Mouse (Mus musculus): ENCODE measurements around the gene Gm11020. TPM values are rescaled to one million over a fixed set of nuclear protein-coding genes. Genes with fewer than 3 reads are reported as not detected.

Gene Gm11020
- polyA plus RNA-seq, 1 experiment from 2014 or later = not detected

DNA sequence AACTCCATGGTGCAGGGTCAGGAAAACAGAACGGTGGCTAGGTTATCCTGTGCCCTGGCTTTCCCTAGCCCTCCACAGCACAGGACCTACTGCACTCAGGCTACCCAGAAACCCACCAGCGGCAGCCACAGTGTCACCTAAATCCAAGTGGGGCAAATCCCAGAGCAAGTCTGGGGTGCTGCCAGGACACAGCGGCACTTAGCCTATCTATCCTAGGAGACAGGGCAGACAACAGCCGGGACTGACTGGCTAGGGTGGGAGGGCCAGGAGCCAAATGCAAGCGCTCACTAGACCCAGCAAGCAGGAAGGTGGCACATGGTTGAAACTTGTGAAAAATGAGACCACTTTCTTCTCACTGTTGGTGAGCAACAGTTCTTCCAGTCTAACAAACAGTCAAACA lies 27.6 kb downstream of the Gm11020 start:
- Histone ChIP-seq H3K4me3 (replicated peaks; ENCODE audit: low read depth, low read length) (no peak overlapping the region), H3K9me3 (ENCODE audit: control insufficient read depth, low read length) (no peaks in the 10 kb centered on the region), H3K9ac (replicated peaks; ENCODE audit: low read length) (no peak overlapping the region), H3K27ac (replicated peaks; ENCODE audit: low read depth, low read length) (no peak overlapping the region), H3K4me1 (ENCODE audit: control insufficient read depth, insufficient read depth, low read length) (no peaks in the 10 kb centered on the region), H3K36me3 (ENCODE audit: control insufficient read depth, insufficient read depth, low read length) (no peaks in the 10 kb centered on the region), H3K4me2 (ENCODE audit: low read length) (no peak overlapping the region), H3K27me3 (ENCODE audit: control insufficient read depth, insufficient read depth, low read length) (no peaks in the 10 kb centered on the region)
- ATAC-seq (ENCODE audit: low FRiP score, low TSS enrichment) (no peak), DNase-seq (no peak)
- WGBS = 88% methylated on average over 5 of the region's 5 CpGs

DNA sequence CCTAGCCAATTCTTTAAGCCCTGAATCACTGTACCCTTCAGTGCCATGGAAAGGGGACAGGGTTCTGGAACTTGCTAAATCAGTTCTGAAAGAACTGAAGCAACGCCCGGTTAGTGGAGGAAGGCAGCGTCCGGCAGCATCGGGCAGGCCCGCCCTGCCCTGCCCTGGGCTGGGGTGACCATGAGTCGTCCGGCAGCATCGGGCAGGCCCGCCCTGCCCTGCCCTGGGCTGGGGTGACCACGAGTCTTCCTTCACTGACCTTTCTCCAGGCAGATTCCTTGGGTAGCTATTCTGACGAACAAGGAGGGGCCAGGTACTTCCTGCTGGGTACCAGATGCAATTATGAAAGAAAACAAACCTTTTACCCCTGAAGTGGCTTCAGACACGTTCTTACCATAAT lies 28.7 kb downstream of the Gm11020 start:
- Histone ChIP-seq H3K27me3 (ENCODE audit: control insufficient read depth, insufficient read depth, low read length) (no peaks in the 10 kb centered on the region), H3K4me3 (replicated peaks; ENCODE audit: low read depth, low read length) (no peak overlapping the region), H3K9me3 (ENCODE audit: control insufficient read depth, low read length) (no peaks in the 10 kb centered on the region), H3K4me2 (ENCODE audit: low read length) (no peak overlapping the region), H3K9ac (replicated peaks; ENCODE audit: low read length) (no peak overlapping the region), H3K4me1 (ENCODE audit: control insufficient read depth, insufficient read depth, low read length) (no peaks in the 10 kb centered on the region), H3K36me3 (ENCODE audit: control insufficient read depth, insufficient read depth, low read length) (peaks cover 7% of the 10 kb centered on the region; the same call in 1 of the 2 replicates), H3K27ac (replicated peaks; ENCODE audit: low read depth, low read length) (no peak overlapping the region)
- ATAC-seq (ENCODE audit: low FRiP score, low TSS enrichment) (no peak), DNase-seq (no peak)
- WGBS = 88% methylated on average over 13 of the region's 13 CpGs

DNA sequence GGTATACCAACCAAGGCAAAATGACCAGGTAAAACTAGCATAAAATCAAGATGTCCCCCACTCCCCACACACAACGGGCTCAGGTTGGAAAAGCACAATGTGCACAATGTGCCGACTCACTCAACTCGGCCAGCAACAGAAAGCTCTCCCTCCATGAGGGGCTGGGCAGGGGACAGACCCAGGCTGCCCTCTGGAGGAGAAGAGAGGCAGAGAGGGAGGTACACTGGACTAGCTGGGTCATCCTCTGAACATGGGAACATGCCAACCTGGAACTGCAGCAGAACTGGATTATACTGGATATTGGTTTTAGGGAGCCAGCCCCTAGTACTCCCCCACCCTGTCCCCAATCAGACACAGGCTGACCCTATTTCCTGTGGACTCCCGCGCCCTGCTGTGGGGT lies 31.8 kb downstream of the Gm11020 start:
- Histone ChIP-seq H3K4me2 (ENCODE audit: low read length) (no peak overlapping the region), H3K4me3 (replicated peaks; ENCODE audit: low read depth, low read length) (no peak overlapping the region), H3K9ac (replicated peaks; ENCODE audit: low read length) (no peak overlapping the region), H3K4me1 (ENCODE audit: control insufficient read depth, insufficient read depth, low read length) (no peaks in the 10 kb centered on the region), H3K27ac (replicated peaks; ENCODE audit: low read depth, low read length) (peak overlapping the region; percentile 49; the same call in 1 of the 2 replicates), H3K9me3 (ENCODE audit: control insufficient read depth, low read length) (no peaks in the 10 kb centered on the region), H3K27me3 (ENCODE audit: control insufficient read depth, insufficient read depth, low read length) (no peaks in the 10 kb centered on the region), H3K36me3 (ENCODE audit: control insufficient read depth, insufficient read depth, low read length) (peaks cover 15% of the 10 kb centered on the region; the same call in 1 of the 2 replicates)
- peak; percentile 37; the same call in 1 of the 2 replicates for ATAC-seq (ENCODE audit: low FRiP score, low TSS enrichment)
- 49% methylated on average over 5 of the region's 5 CpGs for WGBS
- no peak for DNase-seq

DNA sequence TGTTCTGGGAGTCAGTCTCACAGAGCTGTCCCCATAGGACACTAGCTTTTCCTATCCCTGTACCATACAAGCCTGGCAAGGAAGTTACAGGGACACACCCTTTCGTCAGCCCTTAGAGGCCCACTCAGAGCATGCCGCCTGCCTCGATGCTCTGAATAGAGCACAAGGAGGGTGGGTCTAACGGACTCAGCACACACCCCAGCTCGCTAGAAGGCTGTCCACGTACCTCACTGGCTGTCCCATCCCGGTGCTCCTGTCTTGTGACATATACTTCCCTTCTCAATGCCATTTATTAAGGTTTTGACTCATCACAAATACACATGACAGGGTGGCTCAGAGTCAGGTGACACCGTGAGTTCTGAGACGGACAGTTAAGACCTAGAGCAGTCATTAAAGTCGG lies 33.1 kb downstream of the Gm11020 start:
- H3K4me3 ChIP-seq (replicated peaks; ENCODE audit: low read depth, low read length) = no peak overlapping the region
- H3K27me3 ChIP-seq (ENCODE audit: control insufficient read depth, insufficient read depth, low read length) = no peaks in the 10 kb centered on the region
- WGBS = 94% methylated on average over 10 of the region's 10 CpGs
- no peak overlapping the region for H3K4me2 ChIP-seq (ENCODE audit: low read length)
- H3K36me3 ChIP-seq (ENCODE audit: control insufficient read depth, insufficient read depth, low read length) = peaks cover 15% of the 10 kb centered on the region; the same call in 1 of the 2 replicates
- H3K9me3 ChIP-seq (ENCODE audit: control insufficient read depth, low read length) = no peaks in the 10 kb centered on the region
- H3K9ac ChIP-seq (replicated peaks; ENCODE audit: low read length) = no peak overlapping the region
- no peak for DNase-seq
- ATAC-seq (ENCODE audit: low FRiP score, low TSS enrichment) = no peak
- H3K27ac ChIP-seq (replicated peaks; ENCODE audit: low read depth, low read length) = no peak overlapping the region
- 0 out of 2 replicates have a peak, but pooled peaks cover 1% of the 10 kb centered on the region for H3K4me1 ChIP-seq (ENCODE audit: control insufficient read depth, insufficient read depth, low read length)

DNA sequence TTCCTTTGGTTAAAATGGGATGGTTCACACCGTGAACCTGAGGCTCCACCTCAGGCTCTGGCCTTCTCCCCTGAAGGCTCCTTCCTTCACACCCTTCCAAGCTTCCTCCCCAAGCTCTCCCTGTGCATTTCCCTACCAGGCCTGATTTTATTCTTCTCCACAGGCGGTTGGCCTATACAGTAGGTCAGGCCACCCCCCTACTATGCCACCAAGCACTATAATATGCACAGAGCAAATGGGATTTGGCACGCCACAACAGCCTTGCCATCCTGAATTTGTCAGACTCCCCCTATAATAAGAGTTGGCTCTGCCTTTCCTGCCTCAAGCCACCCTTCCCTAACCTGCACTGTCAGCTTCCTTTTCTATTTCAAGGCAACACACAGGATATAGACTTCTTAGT lies 37.3 kb downstream of the Gm11020 start:
- H3K4me3 ChIP-seq (replicated peaks; ENCODE audit: low read depth, low read length) = no peak overlapping the region
- H3K27me3 ChIP-seq (ENCODE audit: control insufficient read depth, insufficient read depth, low read length) = no peaks in the 10 kb centered on the region
- 0 out of 2 replicates have a peak, but pooled peaks cover 3% of the 10 kb centered on the region for H3K4me1 ChIP-seq (ENCODE audit: control insufficient read depth, insufficient read depth, low read length)
- peaks cover 15% of the 10 kb centered on the region; the same call in 1 of the 2 replicates for H3K36me3 ChIP-seq (ENCODE audit: control insufficient read depth, insufficient read depth, low read length)
- ATAC-seq (ENCODE audit: low FRiP score, low TSS enrichment) = no peak
- H3K4me2 ChIP-seq (ENCODE audit: low read length) = no peak overlapping the region
- no peak overlapping the region for H3K27ac ChIP-seq (replicated peaks; ENCODE audit: low read depth, low read length)
- DNase-seq = no peak
- WGBS = 52% methylated on average over 3 of the region's 3 CpGs
- no peak overlapping the region for H3K9ac ChIP-seq (replicated peaks; ENCODE audit: low read length)
- no peaks in the 10 kb centered on the region for H3K9me3 ChIP-seq (ENCODE audit: control insufficient read depth, low read length)

DNA sequence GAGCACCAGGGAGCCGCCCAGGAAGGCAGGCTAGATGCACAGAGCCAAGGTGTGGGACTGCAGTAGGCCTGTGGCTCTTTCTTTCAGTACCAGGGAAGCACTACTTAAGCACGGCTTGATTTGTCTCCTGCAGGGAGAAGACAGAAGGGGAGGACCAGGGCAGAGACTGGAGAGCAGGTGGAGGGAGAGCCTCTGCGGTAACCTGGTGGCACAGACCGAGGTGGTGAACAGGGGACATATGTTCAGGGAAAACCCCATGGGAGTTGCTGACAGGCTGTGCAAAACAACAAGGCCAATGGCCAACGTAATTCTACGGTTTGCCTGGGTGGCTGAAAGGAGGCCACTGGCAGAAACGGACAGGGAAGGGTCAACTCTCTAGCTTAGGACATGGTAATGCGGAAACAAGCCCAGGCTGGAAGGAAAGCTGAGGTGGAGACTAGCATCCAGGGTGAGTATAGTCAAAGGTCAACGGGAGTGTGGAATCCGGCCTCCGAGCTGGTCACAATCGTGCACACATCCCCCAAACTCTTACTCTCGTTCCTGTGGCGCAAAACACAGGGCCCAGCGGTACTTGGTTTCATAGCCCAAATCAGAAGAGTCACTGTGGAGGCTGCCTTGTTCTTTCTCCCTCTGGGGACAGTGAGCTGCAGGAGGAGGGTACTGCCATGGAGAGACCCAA lies 38.5 kb downstream of the Gm11020 start:
- ATAC-seq (ENCODE audit: low FRiP score, low TSS enrichment) (no peak), DNase-seq (no peak)
- Histone ChIP-seq H3K9ac (replicated peaks; ENCODE audit: low read length) (no peak overlapping the region), H3K27ac (replicated peaks; ENCODE audit: low read depth, low read length) (no peak overlapping the region), H3K4me2 (ENCODE audit: low read length) (no peak overlapping the region), H3K36me3 (ENCODE audit: control insufficient read depth, insufficient read depth, low read length) (peaks cover 9% of the 10 kb centered on the region; the same call in 1 of the 2 replicates), H3K4me1 (ENCODE audit: control insufficient read depth, insufficient read depth, low read length) (0 out of 2 replicates have a peak, but pooled peaks cover 3% of the 10 kb centered on the region), H3K4me3 (replicated peaks; ENCODE audit: low read depth, low read length) (no peak overlapping the region), H3K9me3 (ENCODE audit: control insufficient read depth, low read length) (no peaks in the 10 kb centered on the region), H3K27me3 (ENCODE audit: control insufficient read depth, insufficient read depth, low read length) (no peaks in the 10 kb centered on the region)
- WGBS = 65% methylated on average over 15 of the region's 15 CpGs

DNA sequence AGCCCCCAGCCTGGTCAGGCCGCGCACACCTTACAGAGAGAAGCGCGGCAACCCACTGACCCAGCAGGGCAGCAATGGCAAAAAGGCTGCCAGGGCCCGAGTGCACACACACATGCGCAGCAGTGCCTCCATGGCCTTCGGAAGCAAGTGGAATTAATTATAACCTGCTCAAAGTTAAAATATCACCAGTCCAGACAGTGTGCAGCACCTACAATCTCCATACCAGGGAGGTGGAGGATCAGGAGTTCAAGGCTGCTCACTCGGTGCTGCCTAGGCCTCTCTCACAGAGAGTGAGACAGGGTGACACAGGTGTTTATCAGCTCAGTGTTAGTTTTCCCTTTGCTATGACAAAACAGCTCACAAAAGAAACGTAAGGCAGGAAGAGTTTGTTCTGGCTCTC lies 44.3 kb downstream of the Gm11020 start:
- H3K9ac ChIP-seq (replicated peaks; ENCODE audit: low read length) = no peak overlapping the region
- 90% methylated on average over 9 of the region's 9 CpGs for WGBS
- DNase-seq = no peak
- no peaks in the 10 kb centered on the region for H3K36me3 ChIP-seq (ENCODE audit: control insufficient read depth, insufficient read depth, low read length)
- no peaks in the 10 kb centered on the region for H3K9me3 ChIP-seq (ENCODE audit: control insufficient read depth, low read length)
- no peak for ATAC-seq (ENCODE audit: low FRiP score, low TSS enrichment)
- H3K27me3 ChIP-seq (ENCODE audit: control insufficient read depth, insufficient read depth, low read length) = no peaks in the 10 kb centered on the region
- no peak overlapping the region for H3K27ac ChIP-seq (replicated peaks; ENCODE audit: low read depth, low read length)
- H3K4me2 ChIP-seq (ENCODE audit: low read length) = no peak overlapping the region
- H3K4me3 ChIP-seq (replicated peaks; ENCODE audit: low read depth, low read length) = no peak overlapping the region
- 0 out of 2 replicates have a peak, but pooled peaks cover 2% of the 10 kb centered on the region for H3K4me1 ChIP-seq (ENCODE audit: control insufficient read depth, insufficient read depth, low read length)

DNA sequence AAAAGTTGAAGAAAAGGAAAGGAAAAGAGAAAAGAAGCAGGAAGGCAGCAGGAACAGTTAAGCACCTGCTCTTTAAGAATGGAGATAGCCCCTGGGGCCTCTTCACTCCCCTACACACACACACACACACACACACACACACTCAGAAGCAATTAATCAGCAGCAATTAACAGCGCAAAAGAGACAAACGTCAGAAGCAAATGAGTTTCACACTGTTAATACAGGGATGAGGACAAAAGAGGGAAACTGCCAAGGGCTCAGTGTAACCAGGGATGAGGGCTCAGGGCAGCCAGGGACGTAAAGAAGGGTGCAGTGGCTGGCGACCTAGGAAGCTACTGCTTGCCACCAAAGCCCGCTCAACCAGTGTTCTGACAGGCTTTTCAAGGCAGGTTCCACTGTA lies 46.0 kb downstream of the Gm11020 start:
- Histone ChIP-seq H3K4me1 (ENCODE audit: control insufficient read depth, insufficient read depth, low read length) (0 out of 2 replicates have a peak, but pooled peaks cover 2% of the 10 kb centered on the region), H3K9ac (replicated peaks; ENCODE audit: low read length) (no peak overlapping the region), H3K4me2 (ENCODE audit: low read length) (no peak overlapping the region), H3K27ac (replicated peaks; ENCODE audit: low read depth, low read length) (no peak overlapping the region), H3K36me3 (ENCODE audit: control insufficient read depth, insufficient read depth, low read length) (no peaks in the 10 kb centered on the region), H3K4me3 (replicated peaks; ENCODE audit: low read depth, low read length) (no peak overlapping the region), H3K27me3 (ENCODE audit: control insufficient read depth, insufficient read depth, low read length) (no peaks in the 10 kb centered on the region), H3K9me3 (ENCODE audit: control insufficient read depth, low read length) (no peaks in the 10 kb centered on the region)
- peak; percentile 37 for DNase-seq
- no peak for ATAC-seq (ENCODE audit: low FRiP score, low TSS enrichment)
- WGBS = 50% methylated on average over 5 of the region's 5 CpGs

DNA sequence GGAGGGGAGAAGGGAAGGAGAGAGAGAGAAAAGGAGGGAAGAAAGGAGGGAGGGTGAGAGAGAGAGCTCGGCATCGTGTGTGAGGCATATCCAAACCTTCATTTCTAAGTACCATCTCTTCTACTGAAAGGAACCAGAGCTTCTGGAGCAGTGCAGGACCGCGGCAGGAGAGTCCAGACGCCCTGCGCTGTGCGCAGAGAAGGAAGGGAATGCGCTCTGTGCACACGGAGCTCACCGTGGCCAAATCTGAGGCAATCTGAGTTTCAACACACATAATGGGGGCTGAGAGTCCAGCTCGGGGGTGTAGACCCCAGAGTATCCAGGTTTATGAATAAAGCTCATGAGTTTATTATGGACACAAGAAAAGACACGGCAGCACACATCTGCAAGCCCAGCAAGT lies 48.2 kb downstream of the Gm11020 start:
- Histone ChIP-seq H3K27ac (replicated peaks; ENCODE audit: low read depth, low read length) (no peak overlapping the region), H3K27me3 (ENCODE audit: control insufficient read depth, insufficient read depth, low read length) (no peaks in the 10 kb centered on the region), H3K9ac (replicated peaks; ENCODE audit: low read length) (no peak overlapping the region), H3K36me3 (ENCODE audit: control insufficient read depth, insufficient read depth, low read length) (no peaks in the 10 kb centered on the region), H3K4me1 (ENCODE audit: control insufficient read depth, insufficient read depth, low read length) (peaks cover 5% of the 10 kb centered on the region; the same call in 1 of the 2 replicates), H3K4me3 (replicated peaks; ENCODE audit: low read depth, low read length) (no peak overlapping the region), H3K4me2 (ENCODE audit: low read length) (no peak overlapping the region), H3K9me3 (ENCODE audit: control insufficient read depth, low read length) (no peaks in the 10 kb centered on the region)
- DNase-seq (no peak), ATAC-seq (ENCODE audit: low FRiP score, low TSS enrichment) (no peak)
- 84% methylated on average over 12 of the region's 12 CpGs for WGBS
